Mouse (Mus musculus): ENCODE measurements around the gene Clmn. TPM values are rescaled to one million over a fixed set of nuclear protein-coding genes. Genes with fewer than 3 reads are reported as not detected.

Clmn gene
- total RNA-seq (2021): 1 to 10 TPM; 2.6 to 4.2 TPM
- long read RNA-seq, experiment 1, partial matches to known transcripts: 0 of 1 reads
- long read RNA-seq, experiment 1, other reads (novel, unspliced or antisense): 0 of 1 reads
- long read RNA-seq, experiment 2: 0 reads

GRCm38 (mm10) chr12:104864439-104865165 lies at the start of gene Clmn:
Gene Clmn (minus strand): TSS chr12:104865076.
- DNase-seq: no peak

DNA sequence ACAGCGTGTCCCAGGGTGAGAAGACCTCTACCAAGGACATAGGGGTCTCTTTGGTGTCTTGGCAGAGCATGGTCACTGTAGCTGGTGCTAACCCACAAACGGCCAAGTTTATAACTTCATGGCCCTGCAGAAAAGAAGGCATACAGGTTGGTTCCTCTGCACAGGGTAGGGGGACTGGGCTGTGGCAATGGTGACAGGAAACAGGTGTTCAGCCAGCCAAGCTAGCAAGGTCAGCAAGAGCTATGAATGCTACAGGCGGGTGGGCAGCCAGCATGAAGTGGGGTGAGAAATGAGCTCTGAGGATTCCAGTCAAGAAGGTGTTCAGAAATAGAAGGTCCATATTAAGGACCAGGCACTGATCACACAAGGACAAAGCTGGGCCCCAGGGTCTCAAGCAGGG lies 48.1 kb upstream of the Clmn start:
- DNase-seq: no peak

DNA sequence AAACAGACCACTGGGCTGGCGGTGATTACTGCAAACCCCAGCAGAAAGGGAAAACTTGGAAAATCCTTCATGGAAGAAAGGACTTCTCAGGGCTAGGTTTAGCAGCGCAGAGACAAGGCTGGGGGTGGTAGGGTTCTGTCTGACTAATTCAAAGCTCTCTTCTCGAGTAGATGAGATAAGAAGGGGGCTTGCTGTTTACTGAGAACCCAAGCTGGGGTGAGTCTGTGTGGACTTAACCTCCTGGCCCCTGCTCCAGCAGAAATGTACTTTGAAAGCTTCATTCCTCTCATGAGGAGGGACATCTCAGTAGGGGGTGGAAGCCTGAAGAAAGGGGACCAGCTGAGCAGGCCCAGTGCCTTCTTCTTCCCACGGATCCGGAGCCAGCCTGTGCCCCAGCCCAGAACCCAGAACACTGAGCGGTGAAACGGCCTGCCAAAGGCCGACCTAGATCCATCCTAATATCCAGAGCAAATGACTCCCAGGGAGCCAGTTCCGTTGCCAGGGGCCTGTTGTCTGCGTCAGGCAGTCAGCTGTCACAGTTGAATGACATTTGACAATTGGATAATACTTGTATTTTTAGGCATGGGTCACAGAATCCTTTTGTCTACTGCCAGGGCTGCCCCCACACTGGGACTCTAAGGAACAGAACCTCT lies 47.5 kb upstream of the Clmn start:
- DNase-seq: no peak

DNA sequence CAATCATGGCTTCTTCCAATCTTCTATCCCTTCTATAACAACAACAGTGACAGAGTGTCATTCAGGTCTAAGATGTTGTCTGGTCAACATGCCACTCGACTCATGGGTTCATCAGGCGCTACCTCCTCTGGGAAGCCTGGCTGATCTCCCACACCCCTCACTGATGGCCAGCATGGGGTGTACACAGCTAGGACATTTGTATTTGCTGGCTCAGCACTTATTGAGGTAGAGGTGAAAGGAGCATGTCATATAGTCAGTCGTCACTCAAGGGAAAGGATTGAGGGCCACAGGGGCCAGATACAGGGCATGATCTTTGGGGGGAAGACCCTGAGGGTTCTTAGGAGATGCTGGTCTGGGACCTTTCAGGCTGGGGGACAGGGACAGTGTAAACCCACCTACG lies 44.9 kb upstream of the Clmn start:
- no peak for DNase-seq

- DNase-seq: no peak
Observed at GRCm38 (mm10) chr12:104908986-104909385, 44.1 kb upstream of the Clmn start.

DNA sequence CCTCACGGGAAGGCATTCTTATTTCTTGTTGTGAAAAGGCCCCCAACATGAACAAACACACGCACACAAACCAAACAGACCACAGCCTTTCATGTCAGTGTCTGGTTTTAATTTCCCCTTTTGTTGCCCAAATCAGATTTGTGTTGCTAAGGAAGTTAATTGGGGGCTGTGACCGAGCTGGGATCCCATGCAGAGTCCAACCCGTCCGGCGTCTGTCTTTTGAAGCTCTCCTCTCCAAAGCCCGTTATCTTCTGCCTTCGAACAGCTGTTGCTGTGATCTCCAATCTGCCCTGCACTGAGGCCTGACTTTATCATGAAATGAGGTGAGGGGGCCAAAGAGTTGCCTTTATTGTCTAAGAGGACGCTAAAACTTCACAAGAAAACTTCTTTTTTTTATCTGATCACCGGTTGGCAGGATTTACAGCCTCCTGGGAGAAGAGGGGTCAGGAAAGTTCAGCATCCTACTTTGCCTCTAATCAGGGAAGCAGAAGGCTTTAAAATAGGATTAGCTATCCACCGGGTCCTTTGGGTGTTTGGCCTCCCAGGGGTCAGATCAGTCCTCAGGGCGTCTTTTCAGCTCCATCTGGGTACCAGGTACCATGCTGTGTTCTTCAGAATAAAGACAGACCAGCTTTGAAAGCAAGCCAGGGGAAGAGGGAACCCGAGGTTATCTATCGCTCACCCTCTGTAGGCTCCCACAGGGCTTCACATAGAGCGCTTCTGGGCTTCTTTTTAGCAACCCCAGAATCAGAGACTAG lies 43.3 kb upstream of the Clmn start:
- no peak for DNase-seq

DNA sequence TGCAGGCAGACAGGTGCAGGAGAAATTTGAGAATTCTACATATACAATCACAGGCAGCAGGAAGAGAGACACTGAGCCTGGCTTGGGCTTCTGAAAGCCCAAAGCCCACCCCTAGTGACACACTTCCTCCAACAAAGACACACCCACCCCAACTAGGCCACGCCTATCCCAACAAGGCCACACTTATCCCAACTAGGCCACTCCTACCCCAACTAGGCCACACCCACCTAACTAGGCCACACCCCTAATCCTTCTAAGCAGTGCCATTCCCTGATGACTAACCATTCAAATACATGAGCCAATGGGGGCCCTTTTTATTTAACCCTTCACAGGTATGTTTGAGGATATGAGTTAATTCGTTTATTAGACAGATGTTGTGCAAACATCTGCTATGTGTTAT lies 42.3 kb upstream of the Clmn start:
- no peak for DNase-seq

- DNase-seq: no peak
Observed at GRCm38 (mm10) chr12:104904138-104904537, 39.3 kb upstream of the Clmn start.

- DNase-seq: no peak
Observed at GRCm38 (mm10) chr12:104902392-104903053, 37.6 kb upstream of the Clmn start.

DNA sequence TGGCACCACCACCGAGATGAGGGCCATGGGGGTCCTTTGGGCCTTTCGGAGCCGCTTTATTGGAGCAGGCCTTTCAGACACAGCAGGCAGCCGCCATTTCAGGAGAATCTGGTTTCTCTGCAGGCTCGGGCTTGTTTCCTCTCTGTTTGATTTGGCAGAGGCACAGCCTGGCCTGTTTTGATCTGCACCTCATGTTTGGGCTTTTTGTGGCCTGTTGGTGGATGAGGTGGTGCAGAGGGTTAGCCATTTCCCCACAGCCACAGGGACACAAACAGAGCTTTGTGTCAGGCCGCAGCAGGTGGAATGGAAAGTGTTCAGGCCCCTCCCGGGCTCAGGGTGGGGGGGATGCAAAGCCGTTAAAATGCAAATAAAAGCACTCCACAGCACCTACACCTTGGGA lies 36.4 kb upstream of the Clmn start:
- no peak for DNase-seq

DNA sequence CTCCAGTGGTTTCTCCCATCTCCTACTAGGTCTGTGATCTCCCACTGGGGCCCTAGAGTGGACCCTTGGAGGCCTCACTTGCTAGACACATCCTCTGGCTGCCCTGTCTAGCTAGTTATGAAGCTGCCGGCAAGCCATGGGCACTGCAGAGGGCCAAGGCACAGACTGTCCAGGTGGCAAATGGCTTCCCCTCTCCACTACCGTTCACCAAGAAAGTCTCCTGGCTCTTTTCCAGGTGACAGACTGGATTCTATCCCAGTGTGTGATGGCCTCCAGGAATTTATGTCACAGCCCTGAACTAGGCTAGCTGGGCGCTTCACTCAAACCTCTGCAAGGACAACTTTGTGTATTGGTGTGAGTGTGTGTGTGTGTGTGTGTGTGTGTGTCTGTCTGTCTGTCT lies 35.0 kb upstream of the Clmn start:
- DNase-seq: peak; percentile 44

DNA sequence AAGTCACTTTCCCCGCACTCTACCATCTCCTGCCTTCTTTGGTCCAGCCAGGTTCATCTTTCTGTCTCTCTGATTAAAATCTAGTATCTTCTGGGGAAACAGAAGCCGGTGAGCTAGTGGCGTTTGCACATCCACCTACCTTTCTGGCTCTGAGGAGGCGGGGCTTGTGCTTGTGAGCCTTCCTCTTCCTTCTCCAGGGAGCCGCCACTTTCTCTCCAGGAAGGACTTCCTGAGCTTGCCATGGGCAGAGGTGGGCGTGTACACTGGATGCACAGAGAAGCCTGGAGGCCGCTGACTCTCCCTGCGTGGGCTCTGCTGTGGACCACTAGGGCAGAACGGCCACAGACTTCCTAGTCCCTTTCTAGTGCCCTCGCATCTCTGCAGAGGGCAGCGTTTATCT lies 34.3 kb upstream of the Clmn start:
- DNase-seq: no peak

GRCm38 (mm10) chr12:104898718-104899117 lies 33.8 kb upstream of the Clmn start:
- DNase-seq: no peak

- DNase-seq: no peak
Observed at GRCm38 (mm10) chr12:104897051-104897618, 32.3 kb upstream of the Clmn start.

- no peak for DNase-seq
Observed at GRCm38 (mm10) chr12:104896640-104897039, 31.8 kb upstream of the Clmn start.

- DNase-seq: no peak
Observed at GRCm38 (mm10) chr12:104892245-104892644, 27.4 kb upstream of the Clmn start.

DNA sequence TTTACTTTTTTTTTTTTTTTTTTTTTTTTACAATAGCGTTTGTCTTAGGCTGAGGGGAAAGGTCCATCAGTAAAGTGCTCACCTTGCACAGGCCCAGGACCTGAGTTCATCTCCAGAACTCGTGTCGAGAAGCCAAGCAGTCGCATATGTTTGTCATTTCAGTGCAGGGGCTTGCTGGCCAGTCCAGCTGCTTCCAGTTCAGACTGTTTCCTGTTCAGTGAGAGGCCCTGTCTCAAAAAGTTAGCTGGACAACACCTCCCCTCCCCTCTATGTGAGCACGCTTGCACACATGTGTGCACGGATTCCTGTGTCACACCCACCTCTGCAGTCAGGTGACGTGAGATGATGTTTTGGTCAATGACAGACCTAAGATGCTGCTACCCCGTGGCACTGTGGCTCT lies 25.2 kb upstream of the Clmn start:
- no peak for DNase-seq

- no peak for DNase-seq
Observed at GRCm38 (mm10) chr12:104886104-104886503, 21.2 kb upstream of the Clmn start.

DNA sequence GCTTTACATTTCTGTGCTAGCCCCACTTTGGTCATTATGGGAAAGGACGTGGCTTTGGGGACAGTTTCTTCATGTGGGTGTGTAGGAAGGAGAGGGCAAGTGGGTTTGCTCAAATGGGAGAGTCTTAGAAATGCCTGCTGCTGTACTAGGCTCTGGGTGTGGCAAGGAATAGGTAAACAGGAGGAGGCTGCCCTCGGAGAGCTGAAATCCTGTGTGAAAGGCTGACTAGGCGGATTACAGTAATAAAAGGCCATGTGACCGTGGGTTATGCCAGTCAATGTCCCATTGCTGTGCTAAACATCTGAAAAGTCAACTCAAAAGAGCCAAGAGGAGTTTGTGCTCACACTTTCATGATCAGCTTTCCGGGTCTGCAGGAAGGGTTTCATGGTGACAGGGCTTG lies 17.7 kb upstream of the Clmn start:
- DNase-seq: no peak

DNA sequence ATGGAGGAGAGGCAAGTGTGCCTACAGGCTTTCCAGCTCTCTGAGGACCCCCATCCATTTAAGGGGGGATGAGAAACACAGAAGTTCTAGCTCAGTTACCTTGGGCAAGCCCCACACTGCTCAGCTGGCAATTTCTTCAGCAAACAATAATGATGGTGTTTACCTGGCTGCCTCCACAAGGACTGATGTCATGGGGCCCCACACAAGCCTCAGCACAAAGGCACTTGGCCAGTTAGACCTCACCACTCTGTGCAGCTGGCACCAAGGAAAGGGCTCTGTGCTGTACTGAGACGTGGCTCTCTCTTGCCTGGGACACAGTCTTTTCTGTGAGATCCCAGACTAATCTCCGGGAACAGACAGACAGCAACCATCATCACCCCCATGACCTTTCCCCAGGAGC lies 17.2 kb upstream of the Clmn start:
- no peak for DNase-seq

DNA sequence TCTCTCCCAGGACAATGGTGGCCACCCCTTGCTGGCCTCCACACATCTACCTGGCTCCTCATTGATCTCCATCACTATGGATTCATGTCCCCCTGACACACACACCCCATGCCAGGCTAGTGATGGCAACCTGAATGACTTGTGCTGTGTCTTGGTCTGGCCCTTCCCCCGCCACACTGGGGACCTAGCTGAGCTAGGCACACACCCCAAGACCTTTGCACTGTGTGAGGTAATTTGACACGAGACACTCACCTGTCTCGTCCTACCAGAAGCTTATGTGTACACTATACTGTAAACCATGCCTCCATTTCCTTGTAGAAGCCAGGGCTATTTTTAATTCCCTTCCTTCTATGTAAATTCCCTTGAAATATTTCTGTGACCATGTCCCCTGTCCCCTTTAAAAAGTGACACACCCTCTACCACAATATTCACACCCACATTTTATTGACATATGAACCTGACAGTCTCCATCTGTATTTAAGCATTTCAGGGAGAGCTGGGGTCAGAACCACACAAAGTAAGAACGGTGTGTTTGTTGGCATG lies 16.7 kb upstream of the Clmn start:
- DNase-seq: no peak

DNA sequence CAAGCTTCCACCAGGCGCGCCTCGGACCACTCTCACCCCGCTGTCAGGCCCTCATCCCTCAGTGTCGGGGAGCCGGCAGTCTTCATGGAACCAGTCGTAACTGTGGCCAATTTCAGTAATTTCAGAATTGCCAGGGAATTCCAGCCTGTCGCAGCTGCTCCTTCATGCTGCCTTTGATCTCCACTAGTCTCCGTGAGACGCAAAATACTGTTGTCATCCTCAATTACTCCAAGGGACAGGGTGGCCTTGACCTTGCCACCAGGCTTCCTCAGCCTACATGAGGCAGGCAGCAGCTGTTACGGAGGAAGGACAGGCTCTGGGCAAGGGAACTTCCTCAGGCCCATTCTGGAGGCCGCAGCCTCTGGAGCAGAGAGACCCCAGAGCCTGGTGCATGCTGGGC lies 15.5 kb upstream of the Clmn start:
- no peak for DNase-seq
